Mouse (Mus musculus) gastrocnemius, adult 18-20 months (tissue): ENCODE measurements around the gene Sox13. TPM values are rescaled to one million over a fixed set of nuclear protein-coding genes. Genes with fewer than 3 reads are reported as not detected.

Source experiments
- DNase-seq: peaks from one replicate; pipeline ENCODE4 v3.0.0; 2021; ENCODE audit warnings: low spot score
- long read RNA-seq, 2 experiments: library from polyadenylated mRNA; stranded (forward); transcript quantifications; one replicate each; pipeline ENCODE4 v2.0.0; 2021
- total RNA-seq, 2 experiments: library from RNA; stranded (reverse); gene quantifications; 2 replicates each; pipeline ENCODE4 v1.2.3; 2021

The Sox13 gene
- 10 to 100 TPM in 1 of 2 experiments, 1 to 10 TPM in 1; 6.2 to 11.5 TPM for total RNA-seq
- long read RNA-seq, experiment 1, partial matches to known transcripts: 0 of 3 reads
- long read RNA-seq, experiment 1, other reads (novel, unspliced or antisense): 1 of 3 reads
- long read RNA-seq, experiment 2, partial matches to known transcripts: 0 of 4 reads
- long read RNA-seq, experiment 2, other reads (novel, unspliced or antisense): 3 of 4 reads

GRCm38 (mm10) chr1:133423543-133424480 is at the start of gene Sox13:
Sox13 (minus strand) TSS chr1:133424377.
- DNase-seq: peak; percentile 50

- no peak for DNase-seq
Observed at GRCm38 (mm10) chr1:133471556-133471955, 47.4 kb upstream of the Sox13 start.

- DNase-seq: peak; percentile 74
Observed at GRCm38 (mm10) chr1:133471086-133471485, 46.9 kb upstream of the Sox13 start.

- DNase-seq: peak; percentile 51
Observed at GRCm38 (mm10) chr1:133470242-133471025, 46.3 kb upstream of the Sox13 start.

- no peak for DNase-seq
Observed at GRCm38 (mm10) chr1:133469213-133469612, 45.0 kb upstream of the Sox13 start.

- no peak for DNase-seq
Observed at GRCm38 (mm10) chr1:133468751-133469150, 44.6 kb upstream of the Sox13 start.

- DNase-seq: no peak
Observed at GRCm38 (mm10) chr1:133467905-133468304, 43.7 kb upstream of the Sox13 start.

- DNase-seq: no peak
Observed at GRCm38 (mm10) chr1:133463138-133463537, 39.0 kb upstream of the Sox13 start.

GRCm38 (mm10) chr1:133460996-133461395 is 36.8 kb upstream of the Sox13 start:
- DNase-seq: no peak

- DNase-seq: no peak
Observed at GRCm38 (mm10) chr1:133456097-133456496, 31.9 kb upstream of the Sox13 start.

GRCm38 (mm10) chr1:133452564-133453165 is 28.5 kb upstream of the Sox13 start:
- DNase-seq: peak; percentile 34

- DNase-seq: no peak
Observed at GRCm38 (mm10) chr1:133451869-133452563, 27.8 kb upstream of the Sox13 start.

- DNase-seq: no peak
Observed at GRCm38 (mm10) chr1:133451025-133451424, 26.8 kb upstream of the Sox13 start.

GRCm38 (mm10) chr1:133448351-133448931 is 24.3 kb upstream of the Sox13 start:
- DNase-seq: peak; percentile 15

- DNase-seq: no peak
Observed at GRCm38 (mm10) chr1:133446291-133446690, 22.1 kb upstream of the Sox13 start.

- DNase-seq: no peak
Observed at GRCm38 (mm10) chr1:133444315-133444714, 20.1 kb upstream of the Sox13 start.

- no peak for DNase-seq
Observed at GRCm38 (mm10) chr1:133437916-133438683, 13.9 kb upstream of the Sox13 start.

GRCm38 (mm10) chr1:133434756-133435112 is 10.6 kb upstream of the Sox13 start:
- DNase-seq: no peak

GRCm38 (mm10) chr1:133434018-133434755 is 10.0 kb upstream of the Sox13 start:
- peak; percentile 53 for DNase-seq
